23 mouse cellular contexts compared by ENCODE assay signal in the genomic region with DNA sequence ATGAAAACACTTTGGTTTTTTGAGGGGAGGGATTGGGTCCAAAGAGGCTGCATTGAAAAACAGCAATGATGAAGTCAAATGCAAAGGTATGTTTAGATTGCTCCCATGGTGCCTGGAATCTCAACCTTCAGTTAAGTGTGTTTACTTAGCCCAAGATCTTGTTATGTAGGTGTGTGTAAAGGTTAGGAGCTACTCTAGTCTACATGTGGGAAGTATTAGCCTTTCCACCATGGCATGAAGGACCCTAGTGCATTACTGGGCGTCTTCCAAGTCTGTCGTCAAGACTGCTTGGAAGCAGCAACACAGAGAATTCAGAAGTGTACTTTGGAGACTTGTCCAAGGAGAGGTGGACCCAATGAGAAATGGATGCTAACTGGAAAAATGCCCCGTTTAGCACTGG.
DNase-seq lines count a peak whose midpoint lies in the region; ATAC-seq lines count a peak whose summit lies in the region.
"Had no signal": no experiment of that assay in that cellular context is flagged by ENCODE, and none has a peak within 500 bp of the region (broad histone marks: within the 10 kb centered on the region; RNA-seq: fewer than 3 reads in every experiment).

No protein-coding gene starts in this region.

- 62% methylated on average over 3 of the region's 3 CpGs for WGBS in limb, embryonic 13.5 days
- 93% methylated on average over 3 of the region's 3 CpGs for WGBS in limb, embryonic 10.5 days
- WGBS in lung, embryonic 16.5 days, result 66% methylated on average over 3 of the region's 3 CpGs
- WGBS in liver, embryonic 11.5 days, result 83% methylated on average over 3 of the region's 3 CpGs

- DNase-seq in limb, embryonic 10.5 days (ENCODE audit: low spot score), result no peak
- DNase-seq in lung, postnatal 25 days (ENCODE audit: low spot score), result peak; percentile 26
- no peak for DNase-seq in spleen, postnatal 10 days (ENCODE audit: low spot score in 2 of 2)
- no peak for DNase-seq in liver, embryonic 11.5 days (ENCODE audit: low spot score)
- no peak for DNase-seq in layer of hippocampus, adult 11-12 months (ENCODE audit: low spot score)
- DNase-seq: adrenal gland, postnatal 10 days; B cell, adult 2 months; cerebellum, adult 11 months; cerebellum, adult 9-10 months; cerebellum, postnatal 36 days; forebrain, postnatal 0 days; gastrocnemius, postnatal 14 days; heart, adult 2 months; heart, postnatal 14 days had no signal

- no peak overlapping the region for H3K9ac ChIP-seq in limb, embryonic 13.5 days
- H3K9ac ChIP-seq in lung, embryonic 16.5 days (ENCODE audit: low read length), result no peak overlapping the region
- no peak overlapping the region for H3K9ac ChIP-seq in liver, embryonic 11.5 days (ENCODE audit: low read depth, low read length)
- H3K9ac ChIP-seq: embryonic facial prominence, embryonic 13.5 days; forebrain, embryonic 12.5 days; forebrain, postnatal 0 days; heart, embryonic 15.5 days; hindbrain, embryonic 13.5 days had no signal

- ATAC-seq in limb, embryonic 13.5 days (ENCODE audit: low FRiP score, low read depth), result peak; percentile 31; the same call in 1 of the 2 replicates
- peak; percentile 78 for ATAC-seq in lung, embryonic 16.5 days (ENCODE audit: low read depth)
- ATAC-seq in liver, embryonic 11.5 days (replicated peaks; ENCODE audit: low FRiP score), result no peak
- ATAC-seq: CD4-positive, CD25-positive, alpha-beta regulatory T cell, adult 4 months; forebrain, postnatal 0 days had no signal

- H3K4me2 ChIP-seq in limb, embryonic 13.5 days (replicated peaks), result no peak overlapping the region
- no peak overlapping the region for H3K4me2 ChIP-seq in lung, embryonic 16.5 days (ENCODE audit: low read depth, low read length)
- H3K4me2 ChIP-seq in liver, embryonic 11.5 days, result no peak overlapping the region
- H3K4me2 ChIP-seq: embryonic facial prominence, embryonic 13.5 days; forebrain, embryonic 12.5 days; heart, embryonic 11.5 days; heart, embryonic 15.5 days; hindbrain, embryonic 13.5 days had no signal

- H3K36me3 ChIP-seq in limb, embryonic 13.5 days, result no peaks in the 10 kb centered on the region
- H3K36me3 ChIP-seq in limb, embryonic 10.5 days, result no peaks in the 10 kb centered on the region
- no peaks in the 10 kb centered on the region for H3K36me3 ChIP-seq in lung, embryonic 16.5 days (ENCODE audit: control insufficient read depth, insufficient read depth, low read length)
- H3K36me3 ChIP-seq in liver, embryonic 11.5 days (ENCODE audit: control insufficient read depth, insufficient read depth, low read length), result no peaks in the 10 kb centered on the region
- H3K36me3 ChIP-seq: embryonic facial prominence, embryonic 13.5 days; forebrain, embryonic 12.5 days; G1E; heart, embryonic 15.5 days; hindbrain, embryonic 13.5 days had no signal

- H3K9me3 ChIP-seq in limb, embryonic 13.5 days, result no peaks in the 10 kb centered on the region
- H3K9me3 ChIP-seq in limb, embryonic 10.5 days (replicated peaks), result no peaks in the 10 kb centered on the region
- no peaks in the 10 kb centered on the region for H3K9me3 ChIP-seq in lung, embryonic 16.5 days (ENCODE audit: control insufficient read depth, low read length)
- no peaks in the 10 kb centered on the region for H3K9me3 ChIP-seq in liver, embryonic 11.5 days (ENCODE audit: control insufficient read depth, low read length)
- H3K9me3 ChIP-seq: embryonic facial prominence, embryonic 13.5 days; forebrain, embryonic 12.5 days; G1E; heart, embryonic 15.5 days; hindbrain, embryonic 13.5 days had no signal

- H3K27me3 ChIP-seq in limb, embryonic 13.5 days, result no peaks in the 10 kb centered on the region
- no peaks in the 10 kb centered on the region for H3K27me3 ChIP-seq in limb, embryonic 10.5 days (ENCODE audit: low read depth, poor library complexity, severe bottlenecking)
- no peaks in the 10 kb centered on the region for H3K27me3 ChIP-seq in lung, embryonic 16.5 days (ENCODE audit: control insufficient read depth, insufficient read depth, low read depth, low read length)
- no peaks in the 10 kb centered on the region for H3K27me3 ChIP-seq in liver, embryonic 11.5 days (replicated peaks; ENCODE audit: control insufficient read depth, insufficient read depth, low read length)
- H3K27me3 ChIP-seq: embryonic facial prominence, embryonic 13.5 days; forebrain, embryonic 12.5 days; heart, embryonic 15.5 days; hindbrain, embryonic 13.5 days had no signal

- H3K27ac ChIP-seq in limb, embryonic 13.5 days, result no peak overlapping the region
- no peak overlapping the region for H3K27ac ChIP-seq in limb, embryonic 10.5 days
- no peak overlapping the region for H3K27ac ChIP-seq in lung, embryonic 16.5 days (ENCODE audit: low read length)
- H3K27ac ChIP-seq in liver, embryonic 11.5 days (ENCODE audit: low read depth, low read length), result no peak overlapping the region
- H3K27ac ChIP-seq: embryonic facial prominence, embryonic 13.5 days; forebrain, embryonic 12.5 days; heart, adult 2 months; heart, embryonic 15.5 days; hindbrain, embryonic 13.5 days had no signal

- no peak overlapping the region for H3K4me3 ChIP-seq in limb, embryonic 13.5 days
- no peak overlapping the region for H3K4me3 ChIP-seq in limb, embryonic 10.5 days
- H3K4me3 ChIP-seq in lung, embryonic 16.5 days (ENCODE audit: low read length), result no peak overlapping the region
- no peak overlapping the region for H3K4me3 ChIP-seq in liver, embryonic 11.5 days (ENCODE audit: low read depth, low read length)
- H3K4me3 ChIP-seq: embryonic facial prominence, embryonic 13.5 days; forebrain, embryonic 12.5 days; heart, adult 2 months; heart, embryonic 15.5 days; hindbrain, embryonic 13.5 days had no signal

- peaks cover 17% of the 10 kb centered on the region for H3K4me1 ChIP-seq in limb, embryonic 13.5 days
- no peaks in the 10 kb centered on the region for H3K4me1 ChIP-seq in limb, embryonic 10.5 days
- H3K4me1 ChIP-seq in lung, embryonic 16.5 days (replicated peaks; ENCODE audit: control insufficient read depth, insufficient read depth, low read length), result peaks cover 2% of the 10 kb centered on the region; the same call in 1 of the 2 replicates
- H3K4me1 ChIP-seq in liver, embryonic 11.5 days (replicated peaks; ENCODE audit: control insufficient read depth, insufficient read depth, low read length), result no peaks in the 10 kb centered on the region
- H3K4me1 ChIP-seq: embryonic facial prominence, embryonic 13.5 days; heart, embryonic 15.5 days had no signal
